Mouse (Mus musculus): ENCODE results near the gene Dnaic1.

DNA sequence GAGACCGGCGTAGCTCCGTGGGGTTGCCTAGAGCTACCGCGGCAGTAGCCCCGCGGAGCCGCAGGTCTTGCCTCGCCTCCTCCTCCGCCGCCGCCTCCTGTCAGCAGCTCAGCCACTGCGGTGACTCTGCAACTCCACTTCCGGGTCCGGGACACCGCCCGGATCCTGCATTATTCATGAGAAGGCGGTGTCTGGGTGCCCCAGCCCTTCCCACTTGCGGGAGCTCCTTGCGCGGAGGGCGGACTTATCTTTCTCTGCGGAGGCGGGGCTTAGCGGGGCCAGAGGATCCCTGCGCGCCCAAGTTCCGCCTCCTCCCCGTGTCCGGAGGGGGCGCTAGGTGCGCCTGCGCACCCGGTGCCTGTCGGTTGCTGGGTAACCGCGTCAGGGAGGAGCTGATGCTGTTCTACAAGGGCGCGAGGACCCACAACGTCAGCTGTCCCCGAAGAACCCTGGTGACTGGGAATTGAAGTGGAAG is at the start of gene Dnaic1, which contains the start of gene Fam219a:
- peak; percentile 20; the same call in 1 of the 2 replicates for TF ChIP-seq CTCF (IDR thresholded peaks at IDR 0.05; ENCODE audit: control insufficient read depth, insufficient read depth, insufficient replicate concordance, low read depth, low read length)
- peak; percentile 51 for TF ChIP-seq POLR2A (IDR thresholded peaks at IDR 0.05; ENCODE audit: control insufficient read depth, low read depth, low read length)

Measured in testis, adult 2 months (tissue).